Mouse (Mus musculus) limb, embryonic 10.5 days (tissue): ENCODE measurements around the gene Nudt2. TPM values are rescaled to one million over a fixed set of nuclear protein-coding genes. Genes with fewer than 3 reads are reported as not detected.

Experiments
- DNase-seq: peaks from one replicate; pipeline ENCODE4 v3.0.0-alpha.2; 2017; ENCODE audit warnings: low spot score
- H3K27ac ChIP-seq: fragments of 300-500 bp; sonication (generic); 2 replicates; pipeline ENCODE4 v1.5.1; 2016; ENCODE audit warnings: mild to moderate bottlenecking
- H3K27me3 ChIP-seq: fragments of 300-500 bp; sonication (generic); 2 replicates; pipeline ENCODE4 v1.6.1; 2016; ENCODE audit warnings: low read depth, mild to moderate bottlenecking; ENCODE audit not compliant: poor library complexity, severe bottlenecking
- H3K36me3 ChIP-seq: fragments of 300-500 bp; sonication (generic); 2 replicates; pipeline ENCODE4 v1.6.1; 2016; ENCODE audit warnings: mild to moderate bottlenecking, moderate library complexity
- H3K4me1 ChIP-seq: fragments of 300-500 bp; sonication (generic); 2 replicates; pipeline ENCODE4 v1.6.1; 2016
- H3K4me3 ChIP-seq: fragments of 300-500 bp; sonication (generic); 2 replicates; pipeline ENCODE4 v1.5.1; 2016; ENCODE audit warnings: mild to moderate bottlenecking, moderate library complexity
- H3K9me3 ChIP-seq: fragments of 300-500 bp; sonication (generic); replicated peaks from 2 replicates; pipeline ENCODE4 v1.6.1; 2016; ENCODE audit warnings: mild to moderate bottlenecking
- whole genome bisulfite sequencing: fragments of 180-500 bp; shearing (Covaris S2); methylation state at CpG from one replicate; pipeline ENCODE4 v1.1.7; 2016; 5-methylcytosine and 5-hydroxymethylcytosine counted together
- polyA plus RNA-seq: library from polyadenylated mRNA; unstranded; fragments of >200 nt; fragmentation: Nextera tagmentation; extraction: Ambion mirVana; gene quantifications from 2 replicates; pipeline ENCODE4 v1.2.1, GENCODE M21; 2016

Nudt2 gene
- polyA plus RNA-seq, 1 experiment from 2014 or later: 54.3 TPM

- Histone ChIP-seq H3K9me3 (no peaks in the 10 kb centered on the region), H3K4me1 (peaks cover 29% of the 10 kb centered on the region), H3K27me3 (peaks cover 88% of the 10 kb centered on the region), H3K4me3 (peak overlapping the region; percentile 46), H3K27ac (no peak overlapping the region), H3K36me3 (no peaks in the 10 kb centered on the region)
- WGBS: 1% methylated on average over 34 of the region's 34 CpGs
- peak; percentile 78 for DNase-seq
These were observed 32.6 kb downstream of the Nudt2 start for GRCm38 (mm10) chr4:41497579-41497978.

GRCm38 (mm10) chr4:41497995-41498845, 33.3 kb downstream of the Nudt2 start:
- Histone ChIP-seq H3K27me3 (peaks cover 95% of the 10 kb centered on the region), H3K36me3 (no peaks in the 10 kb centered on the region), H3K4me3 (peak overlapping the region; percentile 46), H3K27ac (no peak overlapping the region), H3K4me1 (peaks cover 36% of the 10 kb centered on the region), H3K9me3 (no peaks in the 10 kb centered on the region)
- 6% methylated on average over 72 of the region's 72 CpGs for WGBS
- DNase-seq: peak; percentile 57

- peaks cover 38% of the 10 kb centered on the region for H3K4me1 ChIP-seq
- H3K27ac ChIP-seq: no peak overlapping the region
- no peaks in the 10 kb centered on the region for H3K9me3 ChIP-seq
- peak; percentile 68 for DNase-seq
- H3K36me3 ChIP-seq: no peaks in the 10 kb centered on the region
- WGBS: 1% methylated on average over 43 of the region's 43 CpGs
- H3K4me3 ChIP-seq: peak overlapping the region; percentile 46
- H3K27me3 ChIP-seq: peaks cover 92% of the 10 kb centered on the region
These were observed 34.0 kb downstream of the Nudt2 start for GRCm38 (mm10) chr4:41498921-41499391.

- Histone ChIP-seq H3K27me3 (peaks cover 86% of the 10 kb centered on the region), H3K27ac (no peak overlapping the region), H3K4me1 (peaks cover 38% of the 10 kb centered on the region), H3K9me3 (no peaks in the 10 kb centered on the region), H3K36me3 (no peaks in the 10 kb centered on the region), H3K4me3 (no peak overlapping the region)
- DNase-seq: no peak
- WGBS: 51% methylated on average over 8 of the region's 8 CpGs
These were observed 34.7 kb downstream of the Nudt2 start for GRCm38 (mm10) chr4:41499619-41500018.

GRCm38 (mm10) chr4:41500787-41501186, 35.8 kb downstream of the Nudt2 start:
- 80% methylated on average over 4 of the region's 4 CpGs for WGBS

GRCm38 (mm10) chr4:41502171-41502940, 37.4 kb downstream of the Nudt2 start:
- peaks cover 71% of the 10 kb centered on the region for H3K27me3 ChIP-seq
- DNase-seq: no peak
- H3K27ac ChIP-seq: peak overlapping the region; percentile 76; the same call in 1 of the 2 replicates
- no peaks in the 10 kb centered on the region for H3K9me3 ChIP-seq
- 9% methylated on average over 20 of the region's 20 CpGs for WGBS
- no peaks in the 10 kb centered on the region for H3K36me3 ChIP-seq
- H3K4me3 ChIP-seq: peak overlapping the region; percentile 52
- peaks cover 53% of the 10 kb centered on the region for H3K4me1 ChIP-seq

More at GRCm38 (mm10) chr4:41500787-41501186, 35.8 kb downstream of the Nudt2 start:
- no peak for DNase-seq
- no peaks in the 10 kb centered on the region for H3K9me3 ChIP-seq
- no peak overlapping the region for H3K4me3 ChIP-seq
- H3K27me3 ChIP-seq: peaks cover 80% of the 10 kb centered on the region
- H3K4me1 ChIP-seq: peaks cover 38% of the 10 kb centered on the region
- no peak overlapping the region for H3K27ac ChIP-seq
- H3K36me3 ChIP-seq: no peaks in the 10 kb centered on the region

GRCm38 (mm10) chr4:41502986-41503412, 38.0 kb downstream of the Nudt2 start, which contains the start of gene AI464131:
Gene AI464131, minus strand, starts transcription at chr4:41503076.
- Histone ChIP-seq H3K27me3 (peaks cover 70% of the 10 kb centered on the region), H3K9me3 (no peaks in the 10 kb centered on the region), H3K4me1 (peaks cover 53% of the 10 kb centered on the region), H3K27ac (peak within 1 kb of the TSS; percentile 76; the same call in 1 of the 2 replicates), H3K36me3 (no peaks in the 10 kb centered on the region), H3K4me3 (peak within 1 kb of the TSS; percentile 52)
- peak; percentile 98 for DNase-seq
- WGBS: under 1% methylated on average over 18 of the region's 18 CpGs

GRCm38 (mm10) chr4:41504325-41504724, 39.4 kb downstream of the Nudt2 start:
- Histone ChIP-seq H3K4me1 (peaks cover 41% of the 10 kb centered on the region), H3K27ac (no peak overlapping the region), H3K9me3 (no peaks in the 10 kb centered on the region), H3K27me3 (peaks cover 66% of the 10 kb centered on the region), H3K36me3 (no peaks in the 10 kb centered on the region), H3K4me3 (no peak overlapping the region)
- no peak for DNase-seq
- 72% methylated on average over 5 of the region's 5 CpGs for WGBS

- H3K27me3 ChIP-seq: peaks cover 58% of the 10 kb centered on the region
These were observed 40.2 kb downstream of the Nudt2 start for GRCm38 (mm10) chr4:41505131-41505551.

GRCm38 (mm10) chr4:41506156-41506555, 41.2 kb downstream of the Nudt2 start:
- no peaks in the 10 kb centered on the region for H3K36me3 ChIP-seq
- H3K4me1 ChIP-seq: peaks cover 38% of the 10 kb centered on the region
- no peaks in the 10 kb centered on the region for H3K9me3 ChIP-seq
- DNase-seq: peak; percentile 67
- WGBS: 11% methylated on average over 13 of the region's 13 CpGs
- H3K27ac ChIP-seq: peak overlapping the region; percentile 84; the same call in 1 of the 2 replicates
- H3K4me3 ChIP-seq: peak overlapping the region; percentile 59; the same call in 1 of the 2 replicates
- peaks cover 48% of the 10 kb centered on the region for H3K27me3 ChIP-seq

More at GRCm38 (mm10) chr4:41505131-41505551, 40.2 kb downstream of the Nudt2 start:
- no peak overlapping the region for H3K27ac ChIP-seq
- no peaks in the 10 kb centered on the region for H3K9me3 ChIP-seq
- DNase-seq: no peak
- 54% methylated on average over 11 of the region's 11 CpGs for WGBS
- peaks cover 38% of the 10 kb centered on the region for H3K4me1 ChIP-seq
- no peaks in the 10 kb centered on the region for H3K36me3 ChIP-seq
- no peak overlapping the region for H3K4me3 ChIP-seq

- H3K27ac ChIP-seq: peak overlapping the region; percentile 84
- WGBS: under 1% methylated on average over 29 of the region's 29 CpGs
These were observed 42.0 kb downstream of the Nudt2 start for GRCm38 (mm10) chr4:41506906-41507305.

GRCm38 (mm10) chr4:41507326-41507924, 42.5 kb downstream of the Nudt2 start:
- Histone ChIP-seq H3K27ac (peak overlapping the region; percentile 84), H3K36me3 (no peaks in the 10 kb centered on the region), H3K4me3 (peak overlapping the region; percentile 59), H3K9me3 (no peaks in the 10 kb centered on the region), H3K4me1 (peaks cover 35% of the 10 kb centered on the region), H3K27me3 (peaks cover 38% of the 10 kb centered on the region)
- 1% methylated on average over 22 of the region's 22 CpGs for WGBS
- no peak for DNase-seq

More at GRCm38 (mm10) chr4:41506906-41507305, 42.0 kb downstream of the Nudt2 start:
- peaks cover 38% of the 10 kb centered on the region for H3K4me1 ChIP-seq
- DNase-seq: peak; percentile 92
- no peaks in the 10 kb centered on the region for H3K9me3 ChIP-seq
- peaks cover 40% of the 10 kb centered on the region for H3K27me3 ChIP-seq
- H3K36me3 ChIP-seq: no peaks in the 10 kb centered on the region
- peak overlapping the region; percentile 59 for H3K4me3 ChIP-seq
